Mouse (Mus musculus) cerebellum, adult 2 months (tissue): ENCODE results near the gene Tbc1d1.

ENCODE experiments used
- CTCF ChIP-seq: fragments of 200-500 bp; IDR thresholded peaks from 2 replicates; pipeline ENCODE4 v1.5.1; 2011; ENCODE audit warnings: low read depth, mild to moderate bottlenecking, control low read depth, low read length, moderate library complexity, borderline replicate concordance; ENCODE audit not compliant: insufficient read depth
- POLR2A ChIP-seq: fragments of 200-500 bp; IDR thresholded peaks from 2 replicates; pipeline ENCODE4 v1.6.1; 2011; ENCODE audit warnings: low read length, control low read depth, borderline replicate concordance; ENCODE audit not compliant: insufficient read depth

- TF ChIP-seq CTCF (no peak), POLR2A (no peak)
Measured at GRCm38 (mm10) chr5:64267279-64267678, 111.2 kb downstream of the Tbc1d1 start.
